Mouse (Mus musculus): ENCODE data around the gene F2rl1. TPM values are rescaled to one million over a fixed set of nuclear protein-coding genes. Genes with fewer than 3 reads are reported as not detected.

F2rl1 gene
- polyA plus RNA-seq, 1 experiment: not detected

DNA sequence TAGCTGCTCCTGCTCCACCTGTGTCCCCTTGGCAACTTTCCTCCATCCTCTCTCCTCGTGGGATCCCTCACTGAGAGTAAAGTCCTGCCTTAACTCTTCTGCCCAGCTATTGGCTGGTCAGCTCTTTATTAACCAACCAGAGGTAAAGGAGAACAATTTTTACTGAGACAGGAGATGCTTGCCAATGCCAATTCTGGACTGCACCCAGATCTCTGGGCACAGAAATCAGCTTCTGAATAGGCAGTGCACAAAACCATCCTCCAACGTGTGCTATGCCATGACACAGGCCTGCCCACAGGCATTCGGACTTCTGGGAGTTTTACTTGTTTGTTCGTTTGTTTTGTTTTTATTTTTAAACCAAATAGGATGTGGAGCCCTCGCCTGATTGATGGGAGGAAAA, 13.0 kb upstream of the F2rl1 start:
- TF ChIP-seq MYOG (IDR thresholded peaks at IDR 0.05; ENCODE audit: control insufficient read depth, extremely low read depth, insufficient read length): no peak
- no peak for TF ChIP-seq MAX (IDR thresholded peaks at IDR 0.05)
- no peak for TF ChIP-seq MYOD1 (IDR thresholded peaks at IDR 0.05; ENCODE audit: control insufficient read depth, insufficient read length, low read depth)
- TF ChIP-seq USF1 (IDR thresholded peaks at IDR 0.05; ENCODE audit: low read depth): no peak
- TF ChIP-seq CTCF (IDR thresholded peaks at IDR 0.05; ENCODE audit: control insufficient read depth, insufficient read depth, insufficient read length): no peak
- TF ChIP-seq FOSL1 (IDR thresholded peaks at IDR 0.05; ENCODE audit: insufficient read depth, low read length, poor library complexity, severe bottlenecking): no peak
- TF ChIP-seq CEBPB (IDR thresholded peaks at IDR 0.05; ENCODE audit: low read depth): no peak

DNA sequence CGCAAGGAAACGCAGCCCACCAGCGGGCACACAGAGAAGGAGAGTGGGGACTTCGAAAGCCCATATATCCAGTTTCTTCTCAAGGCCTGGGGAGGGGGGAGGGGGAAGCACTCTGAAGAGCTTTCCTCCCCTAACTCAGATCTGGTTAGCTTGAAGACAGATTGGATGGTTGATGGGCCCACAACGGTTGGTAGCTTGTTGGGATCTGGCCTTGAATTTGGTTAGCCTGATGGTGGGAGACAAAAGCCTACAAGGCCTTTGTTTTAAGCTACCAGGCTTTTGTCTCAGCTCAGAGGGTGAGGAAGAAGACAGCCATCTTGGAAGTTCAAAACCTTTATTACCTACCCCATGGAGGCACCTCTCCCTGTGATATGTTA, 11.1 kb upstream of the F2rl1 start:
- H3K4me3 ChIP-seq (ENCODE audit: insufficient read depth, poor library complexity, severe bottlenecking): no peak overlapping the region
- no peaks in the 10 kb centered on the region for H3K36me3 ChIP-seq (ENCODE audit: control insufficient read depth, insufficient read depth)
- H3K27me3 ChIP-seq (ENCODE audit: control insufficient read depth, insufficient read depth, insufficient read length): no peaks in the 10 kb centered on the region
- no peaks in the 10 kb centered on the region for H3K79me3 ChIP-seq (ENCODE audit: low read depth)
- no peak for TF ChIP-seq MAX (IDR thresholded peaks at IDR 0.05)
- TF ChIP-seq USF1 (IDR thresholded peaks at IDR 0.05; ENCODE audit: low read depth): no peak
- TF ChIP-seq CTCF (IDR thresholded peaks at IDR 0.05; ENCODE audit: control insufficient read depth, insufficient read depth, insufficient read length): no peak
- no peak for TF ChIP-seq MYOG (IDR thresholded peaks at IDR 0.05; ENCODE audit: control insufficient read depth, extremely low read depth, insufficient read length)
- no peak for TF ChIP-seq CEBPB (IDR thresholded peaks at IDR 0.05; ENCODE audit: low read depth)
- no peak for TF ChIP-seq FOSL1 (IDR thresholded peaks at IDR 0.05; ENCODE audit: insufficient read depth, low read length, poor library complexity, severe bottlenecking)
- no peak for TF ChIP-seq MYOD1 (IDR thresholded peaks at IDR 0.05; ENCODE audit: control insufficient read depth, insufficient read length, low read depth)
- no peaks in the 10 kb centered on the region for H3K79me2 ChIP-seq (ENCODE audit: control insufficient read depth, insufficient read depth)
- no peak overlapping the region for H3ac ChIP-seq (ENCODE audit: control insufficient read depth, insufficient read length, low read depth)

More for the DNA sequence above, 13.0 kb upstream of the F2rl1 start:
- Histone ChIP-seq H3K79me2 (ENCODE audit: control insufficient read depth, insufficient read depth) (no peaks in the 10 kb centered on the region), H3K36me3 (ENCODE audit: control insufficient read depth, insufficient read depth) (no peaks in the 10 kb centered on the region), H3K4me3 (ENCODE audit: insufficient read depth, poor library complexity, severe bottlenecking) (no peak overlapping the region), H3K79me3 (ENCODE audit: low read depth) (no peaks in the 10 kb centered on the region), H3ac (ENCODE audit: control insufficient read depth, insufficient read length, low read depth) (no peak overlapping the region), H3K27me3 (ENCODE audit: control insufficient read depth, insufficient read depth, insufficient read length) (no peaks in the 10 kb centered on the region)

DNA sequence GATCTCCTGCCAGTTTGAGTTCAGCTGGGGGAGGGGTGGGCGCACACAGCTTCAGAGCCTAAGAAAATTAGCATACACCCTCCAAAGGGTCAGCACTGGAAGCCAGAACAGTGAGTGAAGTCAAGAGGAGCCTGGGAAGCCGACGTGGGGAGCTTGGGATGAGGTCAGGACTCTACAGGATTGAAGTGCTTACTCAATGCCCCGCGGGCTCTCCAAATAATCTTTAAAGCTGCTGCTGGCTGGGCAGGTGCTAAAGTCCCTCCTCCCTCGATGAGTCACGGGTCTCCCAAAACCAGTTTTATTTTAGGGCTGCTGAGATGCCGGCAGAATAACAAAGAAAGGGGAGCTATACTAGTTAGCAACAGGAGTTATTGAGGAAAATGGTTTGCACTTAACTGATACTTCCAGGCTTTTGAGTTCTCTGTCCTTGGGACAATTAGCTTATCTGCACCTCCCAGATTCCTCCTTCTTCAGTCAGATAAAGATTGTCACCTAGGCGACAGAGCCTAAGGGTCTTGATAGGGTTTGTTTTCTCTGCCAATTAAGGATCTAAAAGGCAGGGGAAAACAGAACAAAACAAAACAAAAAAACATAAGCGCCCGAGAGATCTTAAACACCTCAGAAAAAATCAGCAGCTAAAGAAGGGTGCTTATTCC, 10.6 kb upstream of the F2rl1 start:
- no peak overlapping the region for H3K4me3 ChIP-seq (ENCODE audit: insufficient read depth, poor library complexity, severe bottlenecking)
- no peaks in the 10 kb centered on the region for H3K79me3 ChIP-seq (ENCODE audit: low read depth)
- H3ac ChIP-seq (ENCODE audit: control insufficient read depth, insufficient read length, low read depth): no peak overlapping the region
- H3K36me3 ChIP-seq (ENCODE audit: control insufficient read depth, insufficient read depth): no peaks in the 10 kb centered on the region
- TF ChIP-seq FOSL1 (IDR thresholded peaks at IDR 0.05; ENCODE audit: insufficient read depth, low read length, poor library complexity, severe bottlenecking): no peak
- TF ChIP-seq MYOG (IDR thresholded peaks at IDR 0.05; ENCODE audit: control insufficient read depth, extremely low read depth, insufficient read length): no peak
- no peak for TF ChIP-seq MYOD1 (IDR thresholded peaks at IDR 0.05; ENCODE audit: control insufficient read depth, insufficient read length, low read depth)
- TF ChIP-seq CEBPB (IDR thresholded peaks at IDR 0.05; ENCODE audit: low read depth): no peak
- no peak for TF ChIP-seq USF1 (IDR thresholded peaks at IDR 0.05; ENCODE audit: low read depth)
- TF ChIP-seq CTCF (IDR thresholded peaks at IDR 0.05; ENCODE audit: control insufficient read depth, insufficient read depth, insufficient read length): no peak
- TF ChIP-seq MAX (IDR thresholded peaks at IDR 0.05): no peak
- no peaks in the 10 kb centered on the region for H3K79me2 ChIP-seq (ENCODE audit: control insufficient read depth, insufficient read depth)
- H3K27me3 ChIP-seq (ENCODE audit: control insufficient read depth, insufficient read depth, insufficient read length): no peaks in the 10 kb centered on the region

DNA sequence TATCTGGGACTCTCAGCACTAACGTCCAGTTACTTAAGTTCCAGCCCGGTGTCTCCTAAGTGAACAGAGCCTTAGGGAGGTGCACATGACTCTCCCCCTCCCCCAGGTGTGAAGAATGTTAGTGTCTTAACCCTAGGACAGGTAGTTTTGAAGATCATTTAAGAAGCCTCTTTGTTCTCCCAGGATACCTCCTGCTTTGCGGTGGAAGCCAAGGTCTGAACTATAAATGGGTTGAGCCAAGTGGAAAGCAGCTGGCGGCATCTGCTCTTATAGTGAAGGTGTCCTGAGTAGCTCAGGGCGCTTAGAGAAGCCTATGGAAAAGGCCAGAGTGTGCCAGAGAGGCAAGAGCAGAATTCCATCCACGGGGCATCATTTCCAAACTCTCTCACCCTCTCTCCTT, 10.0 kb upstream of the F2rl1 start:
- TF ChIP-seq MAX (IDR thresholded peaks at IDR 0.05) (no peak), MYOG (IDR thresholded peaks at IDR 0.05; ENCODE audit: control insufficient read depth, extremely low read depth, insufficient read length) (no peak), CTCF (IDR thresholded peaks at IDR 0.05; ENCODE audit: control insufficient read depth, insufficient read depth, insufficient read length) (no peak), MYOD1 (IDR thresholded peaks at IDR 0.05; ENCODE audit: control insufficient read depth, insufficient read length, low read depth) (no peak), USF1 (IDR thresholded peaks at IDR 0.05; ENCODE audit: low read depth) (no peak), FOSL1 (IDR thresholded peaks at IDR 0.05; ENCODE audit: insufficient read depth, low read length, poor library complexity, severe bottlenecking) (no peak), CEBPB (IDR thresholded peaks at IDR 0.05; ENCODE audit: low read depth) (no peak)
- Histone ChIP-seq H3K4me3 (ENCODE audit: insufficient read depth, poor library complexity, severe bottlenecking) (no peak overlapping the region), H3K79me3 (ENCODE audit: low read depth) (no peaks in the 10 kb centered on the region)

DNA sequence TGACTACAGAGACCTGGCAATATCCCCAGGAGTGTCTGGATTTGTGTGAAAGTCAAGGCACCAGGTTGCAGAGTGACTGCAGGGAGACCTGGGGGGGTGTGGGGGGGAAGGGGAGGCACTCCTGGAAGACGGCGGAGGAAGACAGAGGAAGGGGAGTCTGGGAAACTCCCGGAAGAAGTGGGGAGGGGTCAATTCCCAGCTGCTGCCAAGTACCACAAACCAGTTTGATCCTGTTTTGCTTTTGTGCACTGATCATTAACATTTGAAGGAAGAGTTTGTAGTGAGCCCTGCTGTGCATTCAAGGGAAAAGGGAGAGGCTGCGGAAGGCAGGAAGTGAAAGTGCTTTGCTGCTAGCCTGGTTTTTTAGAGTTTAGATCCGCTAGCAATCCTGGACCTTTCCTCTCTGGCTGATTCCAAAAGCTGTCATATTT, 9.1 kb upstream of the F2rl1 start:
- TF ChIP-seq USF1 (IDR thresholded peaks at IDR 0.05; ENCODE audit: low read depth): no peak
- TF ChIP-seq MAX (IDR thresholded peaks at IDR 0.05): no peak
- TF ChIP-seq CEBPB (IDR thresholded peaks at IDR 0.05; ENCODE audit: low read depth): no peak
- TF ChIP-seq MYOG (IDR thresholded peaks at IDR 0.05; ENCODE audit: control insufficient read depth, extremely low read depth, insufficient read length): no peak
- TF ChIP-seq CTCF (IDR thresholded peaks at IDR 0.05; ENCODE audit: control insufficient read depth, insufficient read depth, insufficient read length): no peak
- TF ChIP-seq MYOD1 (IDR thresholded peaks at IDR 0.05; ENCODE audit: control insufficient read depth, insufficient read length, low read depth): no peak
- TF ChIP-seq FOSL1 (IDR thresholded peaks at IDR 0.05; ENCODE audit: insufficient read depth, low read length, poor library complexity, severe bottlenecking): no peak

More for the DNA sequence above, 10.0 kb upstream of the F2rl1 start:
- no peak overlapping the region for H3ac ChIP-seq (ENCODE audit: control insufficient read depth, insufficient read length, low read depth)
- H3K27me3 ChIP-seq (ENCODE audit: control insufficient read depth, insufficient read depth, insufficient read length): no peaks in the 10 kb centered on the region
- H3K79me2 ChIP-seq (ENCODE audit: control insufficient read depth, insufficient read depth): no peaks in the 10 kb centered on the region
- H3K36me3 ChIP-seq (ENCODE audit: control insufficient read depth, insufficient read depth): no peaks in the 10 kb centered on the region

More for the DNA sequence above, 9.1 kb upstream of the F2rl1 start:
- Histone ChIP-seq H3K79me2 (ENCODE audit: control insufficient read depth, insufficient read depth) (no peaks in the 10 kb centered on the region), H3K27me3 (ENCODE audit: control insufficient read depth, insufficient read depth, insufficient read length) (no peaks in the 10 kb centered on the region), H3ac (ENCODE audit: control insufficient read depth, insufficient read length, low read depth) (no peak overlapping the region), H3K4me3 (ENCODE audit: insufficient read depth, poor library complexity, severe bottlenecking) (no peak overlapping the region), H3K79me3 (ENCODE audit: low read depth) (no peaks in the 10 kb centered on the region), H3K36me3 (ENCODE audit: control insufficient read depth, insufficient read depth) (no peaks in the 10 kb centered on the region)
